ENCODE assay signal across 9 mouse cellular contexts in the genomic region with DNA sequence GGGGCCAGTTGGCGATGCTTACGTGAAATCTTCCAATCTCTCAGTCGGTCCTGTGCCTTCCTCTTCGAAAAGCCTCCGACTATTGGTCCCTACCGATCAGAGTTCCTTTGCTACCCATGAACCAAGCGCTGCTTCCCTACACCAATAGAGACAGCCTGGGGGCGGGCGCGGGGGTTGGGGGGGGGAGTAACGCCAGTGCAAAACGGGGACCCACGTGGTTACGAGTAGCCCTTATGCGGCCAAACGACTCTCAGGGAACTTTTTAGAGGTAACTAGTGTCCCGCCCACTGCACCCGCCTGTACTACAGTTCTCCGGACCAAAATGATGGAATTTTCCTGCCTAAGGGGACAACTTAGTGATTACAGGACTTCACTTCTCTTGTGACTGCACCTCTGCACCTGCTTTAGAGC. TPM values are rescaled to one million over a fixed set of nuclear protein-coding genes. Genes with fewer than 3 reads are reported as not detected.
A peak's percentile ranks its signal among the peaks of the same experiment; 100 is the strongest.
DNase-seq lines count a peak whose midpoint lies in the region; ATAC-seq and TF ChIP-seq lines count a peak whose summit lies in the region.
"Had no signal": no experiment of that assay in that cellular context is flagged by ENCODE, and none has a peak within 500 bp of the region (broad histone marks: within the 10 kb centered on the region; RNA-seq: fewer than 3 reads in every experiment).

No protein-coding gene starts in this region.

- DNase-seq in kidney, adult 2 months: no peak
- DNase-seq in forebrain, embryonic 11.5 days (ENCODE audit: low spot score): peak; percentile 64
- DNase-seq in intestine, embryonic 14.5 days (ENCODE audit: low spot score): no peak
- DNase-seq in right cerebral cortex, postnatal 14 days: no peak
- no peak for DNase-seq in frontal cortex, adult 2 months (ENCODE audit: extremely low spot score in 1 of 2, low spot score in 1 of 2)
- DNase-seq in layer of hippocampus, adult 9-11 months: no peak

- TF ChIP-seq POLR2A in kidney, adult 2 months (IDR thresholded peaks at IDR 0.05; ENCODE audit: low read depth, low read length): no peak

- no peak for TF ChIP-seq CTCF in kidney, adult 2 months (conservative IDR thresholded peaks at IDR 0.05; ENCODE audit: insufficient read depth, insufficient read length, low read depth, low read length)

- no peak overlapping the region for H3K9ac ChIP-seq in kidney, embryonic 15.5 days
- no peak overlapping the region for H3K9ac ChIP-seq in forebrain, embryonic 11.5 days (ENCODE audit: low read length)
- H3K9ac ChIP-seq in intestine, embryonic 14.5 days (ENCODE audit: low read length): peak overlapping the region; percentile 95
- H3K9ac ChIP-seq in midbrain, embryonic 16.5 days (ENCODE audit: low read depth, low read length): no peak overlapping the region

- no peaks in the 10 kb centered on the region for H3K9me3 ChIP-seq in kidney, embryonic 15.5 days (replicated peaks)
- no peaks in the 10 kb centered on the region for H3K9me3 ChIP-seq in forebrain, embryonic 11.5 days (ENCODE audit: control insufficient read depth, low read length)
- no peaks in the 10 kb centered on the region for H3K9me3 ChIP-seq in intestine, embryonic 14.5 days (ENCODE audit: control insufficient read depth, low read length)
- H3K9me3 ChIP-seq in midbrain, embryonic 16.5 days (replicated peaks; ENCODE audit: control insufficient read depth, low read length, poor library complexity, severe bottlenecking): no peaks in the 10 kb centered on the region

- peak overlapping the region; percentile 48 for H3K4me2 ChIP-seq in kidney, embryonic 15.5 days
- peak overlapping the region; percentile 16; the same call in 1 of the 2 replicates for H3K4me2 ChIP-seq in forebrain, embryonic 11.5 days (ENCODE audit: low read depth, low read length, severe bottlenecking)
- peak overlapping the region; percentile 67 for H3K4me2 ChIP-seq in intestine, embryonic 14.5 days (ENCODE audit: low read length)
- peak overlapping the region; percentile 8 for H3K4me2 ChIP-seq in midbrain, embryonic 16.5 days (ENCODE audit: low read length)

- no peaks in the 10 kb centered on the region for H3K36me3 ChIP-seq in kidney, embryonic 15.5 days
- no peaks in the 10 kb centered on the region for H3K36me3 ChIP-seq in kidney, adult 2 months (ENCODE audit: control insufficient read depth, insufficient read depth, low read length)
- no peaks in the 10 kb centered on the region for H3K36me3 ChIP-seq in forebrain, embryonic 11.5 days (ENCODE audit: control insufficient read depth, insufficient read depth, low read length)
- H3K36me3 ChIP-seq in intestine, embryonic 14.5 days (ENCODE audit: control insufficient read depth, insufficient read depth, low read length): no peaks in the 10 kb centered on the region
- no peaks in the 10 kb centered on the region for H3K36me3 ChIP-seq in midbrain, embryonic 16.5 days (ENCODE audit: control insufficient read depth, insufficient read depth, low read length)

- H3K27ac ChIP-seq in kidney, embryonic 15.5 days: no peak overlapping the region
- H3K27ac ChIP-seq in kidney, adult 2 months (ENCODE audit: insufficient read depth, low read depth, low read length): no peak overlapping the region
- H3K27ac ChIP-seq in forebrain, embryonic 11.5 days (ENCODE audit: low read depth, low read length): no peak overlapping the region
- H3K27ac ChIP-seq in intestine, embryonic 14.5 days (ENCODE audit: low read depth): peak overlapping the region; percentile 81
- H3K27ac ChIP-seq in midbrain, embryonic 16.5 days (ENCODE audit: low read length): no peak overlapping the region

- peaks cover 98% of the 10 kb centered on the region for H3K27me3 ChIP-seq in kidney, embryonic 15.5 days
- H3K27me3 ChIP-seq in kidney, adult 2 months (replicated peaks; ENCODE audit: control insufficient read depth, insufficient read depth, low read length): peaks cover 10% of the 10 kb centered on the region
- H3K27me3 ChIP-seq in forebrain, embryonic 11.5 days (ENCODE audit: control insufficient read depth, insufficient read depth, low read length): peaks cover 92% of the 10 kb centered on the region
- peaks cover 40% of the 10 kb centered on the region; the same call in 1 of the 2 replicates for H3K27me3 ChIP-seq in intestine, embryonic 14.5 days (replicated peaks; ENCODE audit: control insufficient read depth, insufficient read depth, low read length)
- H3K27me3 ChIP-seq in midbrain, embryonic 16.5 days (ENCODE audit: control insufficient read depth, insufficient read depth, low read depth, low read length): peaks cover 64% of the 10 kb centered on the region
- H3K27me3 ChIP-seq: CH12.LX had no signal

- H3K4me1 ChIP-seq in kidney, embryonic 15.5 days: peaks cover 16% of the 10 kb centered on the region
- no peaks in the 10 kb centered on the region for H3K4me1 ChIP-seq in kidney, adult 2 months (ENCODE audit: control insufficient read depth, insufficient read depth, low read length)
- peaks cover 5% of the 10 kb centered on the region; the same call in 1 of the 2 replicates for H3K4me1 ChIP-seq in forebrain, embryonic 11.5 days (replicated peaks; ENCODE audit: control insufficient read depth, insufficient read depth, low read length)
- peaks cover 5% of the 10 kb centered on the region; the same call in 1 of the 2 replicates for H3K4me1 ChIP-seq in intestine, embryonic 14.5 days (replicated peaks; ENCODE audit: control insufficient read depth, insufficient read depth, low read length)
- no peaks in the 10 kb centered on the region; the same call in 1 of the 2 replicates for H3K4me1 ChIP-seq in midbrain, embryonic 16.5 days (ENCODE audit: control insufficient read depth, insufficient read depth, low read length)

- peak overlapping the region; percentile 23 for H3K4me3 ChIP-seq in kidney, embryonic 15.5 days (replicated peaks)
- H3K4me3 ChIP-seq in kidney, adult 2 months (ENCODE audit: insufficient read depth, low read depth, low read length): no peak overlapping the region
- peak overlapping the region; percentile 1; the same call in 1 of the 2 replicates for H3K4me3 ChIP-seq in forebrain, embryonic 11.5 days (ENCODE audit: low read depth, low read length)
- peak overlapping the region; percentile 81 for H3K4me3 ChIP-seq in intestine, embryonic 14.5 days (ENCODE audit: low read depth, low read length)
- no peak overlapping the region for H3K4me3 ChIP-seq in midbrain, embryonic 16.5 days (ENCODE audit: low read depth, low read length)

- 1% methylated on average over 19 of the region's 19 CpGs for WGBS in kidney, embryonic 15.5 days
- 9% methylated on average over 19 of the region's 19 CpGs for WGBS in kidney, adult 2 months
- under 1% methylated on average over 19 of the region's 19 CpGs for WGBS in forebrain, embryonic 11.5 days
- WGBS in intestine, embryonic 14.5 days: 2% methylated on average over 19 of the region's 19 CpGs
- WGBS in midbrain, embryonic 16.5 days: 1% methylated on average over 19 of the region's 19 CpGs

- ATAC-seq in kidney, embryonic 15.5 days (replicated peaks; ENCODE audit: low FRiP score): no peak
- no peak; the same call in 1 of the 2 replicates for ATAC-seq in forebrain, embryonic 11.5 days (replicated peaks; ENCODE audit: low FRiP score)
- ATAC-seq in intestine, embryonic 14.5 days (replicated peaks; ENCODE audit: low FRiP score, low TSS enrichment, low read depth): peak; percentile 53
- ATAC-seq in midbrain, embryonic 16.5 days: no peak

RNA-seq across cellular contexts. Expression of a gene that starts 8.2 kb away (rescaled TPM):
- polyA plus RNA-seq in kidney, embryonic 15.5 days (2015; fragmentation: Nextera tagmentation; extraction: Ambion mirVana): 0.27 and 1.7 TPM in 2 replicates
- 0.23 and 0.33 TPM in 2 replicates for polyA plus RNA-seq in kidney, adult 2 months (2012; rRNA removed)
- not detected in 2 replicates for polyA plus RNA-seq in forebrain, embryonic 11.5 days (2014; fragmentation: Nextera tagmentation; extraction: Ambion mirVana)
- polyA plus RNA-seq in intestine, embryonic 14.5 days (2014; fragmentation: Nextera tagmentation; extraction: Ambion mirVana): 13.1 and 15.9 TPM in 2 replicates
- polyA plus RNA-seq in midbrain, embryonic 16.5 days (2015; fragmentation: Nextera tagmentation; extraction: Ambion mirVana): not detected in 2 replicates
- 0.04 and 0.38 TPM in 2 replicates for polyA plus RNA-seq in frontal cortex, adult 2 months (2012; rRNA removed)

Comparison
In these comparisons a context has a peak if more than half of its experiments do, and no peak if none do; other contexts are left out.
1. H3K4me3 ChIP-seq: peak in kidney, embryonic 15.5 days (single experiment), forebrain, embryonic 11.5 days (single experiment) and intestine, embryonic 14.5 days (single experiment); none in kidney, adult 2 months (single experiment) and midbrain, embryonic 16.5 days (single experiment).
2. H3K4me2 ChIP-seq: peak in every context shown above with its lines; median percentile 67 in intestine, embryonic 14.5 days; 48 in kidney, embryonic 15.5 days; 16 in forebrain, embryonic 11.5 days; 8 in midbrain, embryonic 16.5 days.